Mouse (Mus musculus): ENCODE measurements at regions not wholly inside any gene's neighbourhood (a gene's known extent, or its start where the extent isn't known, plus 50 kb on each side); places are given as distances from the start of the nearest gene placed in this dataset.

- no peak for ATAC-seq (ENCODE audit: insufficient read depth)
- Histone ChIP-seq H3K9me3 (replicated peaks) (no peaks in the 10 kb centered on the region), H3K4me2 (no peak overlapping the region), H3K36me3 (replicated peaks) (no peaks in the 10 kb centered on the region), H3K4me1 (replicated peaks) (no peaks in the 10 kb centered on the region), H3K27me3 (no peaks in the 10 kb centered on the region), H3K27ac (replicated peaks) (no peak overlapping the region), H3K9ac (no peak overlapping the region), H3K4me3 (replicated peaks) (no peak overlapping the region)
- 64% methylated on average over 3 of the region's 3 CpGs for WGBS (ENCODE audit: insufficient replicate concordance)
These were observed 1293.3 kb upstream of the Sel1l start for GRCm38 (mm10) chr12:93142265-93142664.

DNA sequence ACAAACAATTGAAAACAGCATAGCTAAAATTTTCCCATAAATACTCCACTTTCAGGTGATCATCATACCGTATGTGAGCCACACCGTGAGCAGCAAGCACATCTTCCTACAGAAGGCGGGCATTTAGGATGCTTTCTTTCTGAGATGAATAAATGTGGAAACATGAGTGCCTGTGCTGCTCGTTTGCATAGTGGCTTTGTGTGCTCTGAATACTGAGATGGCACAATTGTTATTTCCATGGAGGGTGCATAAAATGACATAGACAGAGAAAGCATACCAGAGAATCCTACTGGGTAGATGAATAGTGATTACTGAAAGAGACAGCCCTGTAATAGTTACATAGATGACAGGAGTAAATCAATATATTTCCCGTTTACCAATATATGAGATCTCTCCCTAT lies 1287.4 kb upstream of the Sel1l start:
- H3K9ac ChIP-seq, result no peak overlapping the region
- H3K4me2 ChIP-seq, result no peak overlapping the region
- ATAC-seq (ENCODE audit: insufficient read depth), result no peak
- H3K27me3 ChIP-seq, result no peaks in the 10 kb centered on the region
- no peak overlapping the region for H3K4me3 ChIP-seq (replicated peaks)
- H3K36me3 ChIP-seq (replicated peaks), result no peaks in the 10 kb centered on the region
- no peak overlapping the region for H3K27ac ChIP-seq (replicated peaks)
- 60% methylated on average over 5 of the region's 5 CpGs for whole genome bisulfite sequencing (ENCODE audit: insufficient replicate concordance)
- no peaks in the 10 kb centered on the region for H3K4me1 ChIP-seq (replicated peaks)
- no peaks in the 10 kb centered on the region for H3K9me3 ChIP-seq (replicated peaks)

DNA sequence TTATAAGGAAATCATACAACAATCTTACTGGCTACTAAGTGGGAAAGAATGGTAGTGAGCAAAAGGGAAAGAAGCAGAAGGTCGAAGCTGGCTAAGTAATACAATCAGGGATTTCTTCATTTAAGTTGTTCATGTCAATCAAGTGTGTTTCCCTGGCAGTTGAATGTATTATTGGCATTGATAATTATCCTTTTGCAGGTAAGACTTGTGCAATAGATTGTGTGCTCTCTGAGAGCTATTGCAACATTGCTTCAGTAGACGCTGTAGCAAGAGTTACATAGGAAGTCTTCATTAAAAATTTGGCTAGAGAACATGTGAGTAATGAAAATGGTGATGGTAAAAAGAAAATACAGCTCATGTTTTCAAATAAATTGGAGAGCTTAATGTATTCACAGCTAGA lies 1273.3 kb upstream of the Sel1l start:
- 72% methylated on average over 2 of the region's 2 CpGs for WGBS (ENCODE audit: insufficient replicate concordance)
- no peaks in the 10 kb centered on the region for H3K36me3 ChIP-seq (replicated peaks)
- H3K9me3 ChIP-seq (replicated peaks), result no peaks in the 10 kb centered on the region
- H3K4me1 ChIP-seq (replicated peaks), result no peaks in the 10 kb centered on the region
- H3K4me3 ChIP-seq (replicated peaks), result no peak overlapping the region
- H3K27ac ChIP-seq (replicated peaks), result no peak overlapping the region
- H3K4me2 ChIP-seq, result no peak overlapping the region
- ATAC-seq (ENCODE audit: insufficient read depth), result no peak
- no peaks in the 10 kb centered on the region for H3K27me3 ChIP-seq
- H3K9ac ChIP-seq, result no peak overlapping the region

DNA sequence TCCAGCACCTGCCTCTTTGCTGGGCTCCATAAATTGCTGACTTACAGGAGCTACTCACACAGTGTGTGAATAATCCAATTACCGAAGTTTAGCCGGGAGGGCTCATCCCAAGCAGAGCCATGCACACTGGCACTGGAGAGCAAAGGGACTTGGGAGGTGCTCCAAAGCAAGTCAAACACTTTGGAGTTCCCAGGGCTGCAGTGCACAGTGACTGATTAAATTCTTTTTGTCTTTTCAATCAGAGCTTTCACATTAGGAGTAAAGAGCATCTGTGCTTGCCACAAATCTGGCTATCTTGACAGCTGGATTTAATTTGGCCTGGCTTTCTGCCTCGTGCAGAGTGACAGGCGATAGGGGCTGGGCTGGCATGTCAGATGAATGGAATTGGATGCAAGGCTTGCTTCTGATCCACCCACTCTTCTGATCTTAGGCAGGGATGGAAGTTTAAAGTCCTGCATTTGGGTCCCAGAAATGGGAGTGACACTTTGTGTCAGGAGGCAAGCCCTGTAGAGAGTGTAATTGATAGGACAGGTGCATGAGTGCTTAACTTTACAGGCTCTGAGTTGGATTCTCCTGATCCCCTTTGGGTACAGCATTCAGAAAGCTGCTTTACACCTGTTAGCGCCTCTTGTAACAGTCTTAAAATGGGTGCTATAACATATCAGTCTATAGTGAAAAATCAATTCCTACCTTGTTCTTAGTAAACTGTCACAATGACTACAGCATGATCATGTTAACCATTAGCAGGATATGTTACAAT lies 1239.3 kb upstream of the Sel1l start:
- no peak overlapping the region for H3K27ac ChIP-seq (replicated peaks)
- ATAC-seq (ENCODE audit: insufficient read depth), result no peak
- no peak overlapping the region for H3K4me2 ChIP-seq
- no peak overlapping the region for H3K4me3 ChIP-seq (replicated peaks)
- WGBS (ENCODE audit: insufficient replicate concordance), result 52% methylated on average over 5 of the region's 5 CpGs
- H3K27me3 ChIP-seq, result no peaks in the 10 kb centered on the region
- H3K9me3 ChIP-seq (replicated peaks), result no peaks in the 10 kb centered on the region
- H3K9ac ChIP-seq, result no peak overlapping the region
- no peaks in the 10 kb centered on the region for H3K36me3 ChIP-seq (replicated peaks)
- H3K4me1 ChIP-seq (replicated peaks), result no peaks in the 10 kb centered on the region

DNA sequence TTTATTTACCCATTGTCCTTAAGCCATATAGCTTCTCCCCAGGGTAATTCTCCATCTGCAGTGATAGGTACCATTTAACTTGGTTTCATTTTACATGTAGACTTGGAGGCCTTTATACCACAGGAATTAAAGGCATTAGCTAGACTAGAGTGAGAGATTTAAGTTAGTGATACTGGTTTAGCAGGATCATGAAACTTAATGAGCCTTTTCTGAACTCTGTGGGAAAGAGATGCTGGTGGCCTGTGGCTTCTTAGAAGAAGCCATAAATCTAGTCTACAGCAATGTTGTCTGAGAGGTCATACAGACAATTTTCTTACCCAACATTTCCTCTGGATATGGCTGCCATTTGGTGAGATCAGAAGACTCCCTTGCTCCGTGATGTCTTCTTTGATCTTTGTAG lies 1214.9 kb upstream of the Sel1l start:
- H3K4me1 ChIP-seq (replicated peaks), result no peaks in the 10 kb centered on the region
- H3K4me3 ChIP-seq (replicated peaks), result no peak overlapping the region
- H3K27me3 ChIP-seq, result no peaks in the 10 kb centered on the region
- H3K27ac ChIP-seq (replicated peaks), result no peak overlapping the region
- no peaks in the 10 kb centered on the region for H3K9me3 ChIP-seq (replicated peaks)
- no peaks in the 10 kb centered on the region for H3K36me3 ChIP-seq (replicated peaks)
- H3K4me2 ChIP-seq, result no peak overlapping the region
- no peak overlapping the region for H3K9ac ChIP-seq
- 58% methylated on average over 1 of the region's 1 CpGs for WGBS (ENCODE audit: insufficient replicate concordance)
- no peak for ATAC-seq (ENCODE audit: insufficient read depth)

- ATAC-seq (ENCODE audit: insufficient read depth), result no peak
- H3K36me3 ChIP-seq (replicated peaks), result no peaks in the 10 kb centered on the region
These were observed 1170.7 kb upstream of the Sel1l start for GRCm38 (mm10) chr12:93019633-93020032.

GRCm38 (mm10) chr12:93011583-93011982 lies 1162.6 kb upstream of the Sel1l start:
- no peak for ATAC-seq (ENCODE audit: insufficient read depth)
- Histone ChIP-seq H3K4me1 (replicated peaks) (no peaks in the 10 kb centered on the region), H3K9me3 (replicated peaks) (no peaks in the 10 kb centered on the region)

More at GRCm38 (mm10) chr12:93019633-93020032, 1170.7 kb upstream of the Sel1l start:
- no peak overlapping the region for H3K4me3 ChIP-seq (replicated peaks)
- no peak overlapping the region for H3K27ac ChIP-seq (replicated peaks)
- H3K9ac ChIP-seq, result no peak overlapping the region
- no peaks in the 10 kb centered on the region for H3K27me3 ChIP-seq
- no peaks in the 10 kb centered on the region for H3K9me3 ChIP-seq (replicated peaks)
- no peaks in the 10 kb centered on the region for H3K4me1 ChIP-seq (replicated peaks)
- H3K4me2 ChIP-seq, result no peak overlapping the region

DNA sequence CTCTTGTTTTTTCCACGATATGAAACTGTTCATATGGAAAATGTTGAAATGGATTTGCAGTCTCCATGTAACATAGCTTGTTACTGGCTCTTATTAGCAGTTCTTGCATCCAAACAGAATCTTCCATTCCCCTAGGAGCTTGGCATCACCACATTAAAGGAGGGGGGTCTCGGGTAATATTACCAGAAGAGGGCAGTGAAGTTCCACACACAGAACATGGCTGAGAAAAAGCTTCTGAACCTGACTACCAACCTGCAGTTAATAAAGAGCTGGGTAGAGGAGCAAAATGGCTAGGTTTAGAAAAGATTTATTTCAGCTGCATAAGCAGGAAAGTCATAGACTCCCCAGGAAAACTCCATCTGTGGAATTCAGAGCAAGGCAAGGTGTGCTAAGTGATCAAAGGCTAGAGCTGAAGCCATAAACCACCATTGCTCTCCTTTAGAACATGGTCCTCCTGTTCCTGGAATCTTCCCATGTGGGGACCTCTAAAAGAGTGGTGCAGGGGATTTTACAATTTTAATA lies 1157.9 kb upstream of the Sel1l start:
- no peaks in the 10 kb centered on the region for H3K36me3 ChIP-seq (replicated peaks)

More at GRCm38 (mm10) chr12:93011583-93011982, 1162.6 kb upstream of the Sel1l start:
- no peaks in the 10 kb centered on the region for H3K27me3 ChIP-seq
- H3K4me3 ChIP-seq (replicated peaks), result no peak overlapping the region
- no peak overlapping the region for H3K9ac ChIP-seq
- no peak overlapping the region for H3K4me2 ChIP-seq
- H3K27ac ChIP-seq (replicated peaks), result no peak overlapping the region
- no peaks in the 10 kb centered on the region for H3K36me3 ChIP-seq (replicated peaks)

DNA sequence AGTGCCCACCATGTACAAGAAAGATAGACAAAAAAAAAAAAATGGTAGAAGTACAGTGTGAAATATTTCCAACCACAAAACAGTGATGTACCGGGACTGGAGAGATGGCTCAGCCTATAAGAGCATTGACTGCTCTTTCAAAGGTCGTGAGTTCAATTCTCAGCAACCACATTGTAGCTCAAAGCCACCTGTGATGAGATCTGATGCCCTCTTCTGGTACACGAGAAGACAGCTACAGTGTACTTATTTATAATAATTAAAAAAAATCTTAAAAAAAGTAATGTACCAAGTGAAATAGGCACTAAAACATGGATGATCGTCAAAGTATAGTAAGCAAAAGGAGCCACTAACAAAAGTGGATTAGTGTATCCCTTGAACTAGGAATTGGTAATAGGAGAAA lies 1154.2 kb upstream of the Sel1l start:
- whole genome bisulfite sequencing (ENCODE audit: insufficient replicate concordance), result 63% methylated on average over 4 of the region's 4 CpGs
- Histone ChIP-seq H3K36me3 (replicated peaks) (no peaks in the 10 kb centered on the region), H3K27ac (replicated peaks) (no peak overlapping the region), H3K9ac (no peak overlapping the region), H3K27me3 (no peaks in the 10 kb centered on the region), H3K4me1 (replicated peaks) (no peaks in the 10 kb centered on the region), H3K4me2 (no peak overlapping the region), H3K9me3 (replicated peaks) (no peaks in the 10 kb centered on the region), H3K4me3 (replicated peaks) (no peak overlapping the region)
- ATAC-seq (ENCODE audit: insufficient read depth), result no peak

More for the DNA sequence above, 1157.9 kb upstream of the Sel1l start:
- Histone ChIP-seq H3K4me1 (replicated peaks) (no peaks in the 10 kb centered on the region), H3K27ac (replicated peaks) (no peak overlapping the region), H3K9ac (no peak overlapping the region), H3K4me2 (no peak overlapping the region), H3K4me3 (replicated peaks) (no peak overlapping the region), H3K27me3 (no peaks in the 10 kb centered on the region), H3K9me3 (replicated peaks) (no peaks in the 10 kb centered on the region)
- no peak for ATAC-seq (ENCODE audit: insufficient read depth)
- WGBS (ENCODE audit: insufficient replicate concordance), result 33% methylated on average over 2 of the region's 2 CpGs

DNA sequence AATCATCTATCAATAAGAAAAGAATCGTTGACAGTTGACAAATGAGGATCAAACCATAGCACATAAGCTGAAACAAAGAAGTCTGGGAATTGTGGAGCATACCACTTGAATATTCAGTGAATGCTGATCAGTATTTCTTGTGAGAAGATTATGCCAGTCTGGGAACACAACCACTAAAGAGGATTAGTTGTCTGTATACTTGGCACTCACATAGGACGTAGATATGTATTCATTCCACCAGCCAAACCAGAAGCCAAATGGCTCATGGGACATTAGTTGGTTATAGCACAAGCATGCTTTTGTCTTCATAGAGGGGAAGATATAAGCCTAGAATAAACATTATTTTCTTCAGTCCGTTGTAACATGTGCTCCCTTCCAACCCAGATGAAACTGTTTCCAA lies 1126.7 kb upstream of the Sel1l start:
- H3K27me3 ChIP-seq, result no peaks in the 10 kb centered on the region
- no peaks in the 10 kb centered on the region for H3K4me1 ChIP-seq (replicated peaks)
- WGBS (ENCODE audit: insufficient replicate concordance), result 66% methylated on average over 3 of the region's 3 CpGs
- H3K9me3 ChIP-seq (replicated peaks), result no peaks in the 10 kb centered on the region
- H3K4me3 ChIP-seq (replicated peaks), result no peak overlapping the region
- H3K27ac ChIP-seq (replicated peaks), result no peak overlapping the region
- H3K9ac ChIP-seq, result no peak overlapping the region
- no peak overlapping the region for H3K4me2 ChIP-seq
- ATAC-seq (ENCODE audit: insufficient read depth), result no peak
- H3K36me3 ChIP-seq (replicated peaks), result no peaks in the 10 kb centered on the region

- H3K9me3 ChIP-seq (replicated peaks), result no peaks in the 10 kb centered on the region
- no peaks in the 10 kb centered on the region for H3K36me3 ChIP-seq (replicated peaks)
- WGBS (ENCODE audit: insufficient replicate concordance), result 72% methylated on average over 3 of the region's 3 CpGs
These were observed 1095.4 kb upstream of the Sel1l start for GRCm38 (mm10) chr12:92944352-92944751.

DNA sequence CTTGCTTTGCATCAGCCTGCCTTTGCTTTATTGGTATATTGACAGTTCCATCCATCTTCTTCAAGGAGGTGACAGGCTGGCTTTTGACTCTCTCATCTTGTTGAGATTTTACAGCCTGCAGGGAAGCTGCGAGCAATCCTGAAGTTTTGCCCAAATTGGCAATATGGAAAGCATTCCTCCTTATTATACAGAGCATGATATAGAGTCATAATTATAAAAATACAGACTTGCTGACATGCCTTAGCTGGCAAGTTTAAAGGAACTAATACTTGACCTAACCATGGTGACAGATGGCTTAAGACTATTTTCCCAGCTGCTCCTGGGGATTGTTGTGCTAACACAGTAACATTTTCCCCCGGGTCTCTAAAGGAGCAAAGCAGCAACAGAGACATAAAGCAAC lies 1078.6 kb upstream of the Sel1l start:
- no peaks in the 10 kb centered on the region for H3K9me3 ChIP-seq (replicated peaks)
- H3K27me3 ChIP-seq, result no peaks in the 10 kb centered on the region
- H3K4me2 ChIP-seq, result no peak overlapping the region
- no peaks in the 10 kb centered on the region for H3K36me3 ChIP-seq (replicated peaks)
- no peak overlapping the region for H3K9ac ChIP-seq
- ATAC-seq (ENCODE audit: insufficient read depth), result no peak
- H3K4me1 ChIP-seq (replicated peaks), result no peaks in the 10 kb centered on the region
- H3K27ac ChIP-seq (replicated peaks), result no peak overlapping the region
- no peak overlapping the region for H3K4me3 ChIP-seq (replicated peaks)
- WGBS (ENCODE audit: insufficient replicate concordance), result 54% methylated on average over 2 of the region's 2 CpGs

More at GRCm38 (mm10) chr12:92944352-92944751, 1095.4 kb upstream of the Sel1l start:
- no peak for ATAC-seq (ENCODE audit: insufficient read depth)
- H3K4me2 ChIP-seq, result no peak overlapping the region
- H3K4me1 ChIP-seq (replicated peaks), result no peaks in the 10 kb centered on the region
- H3K27ac ChIP-seq (replicated peaks), result no peak overlapping the region
- H3K4me3 ChIP-seq (replicated peaks), result no peak overlapping the region
- H3K9ac ChIP-seq, result no peak overlapping the region
- no peaks in the 10 kb centered on the region for H3K27me3 ChIP-seq

Data from liver, embryonic 15.5 days (tissue).